Mouse (Mus musculus) MEL (cell line): Measurements from ENCODE around the gene Tceal7. TPM values are rescaled to one million over a fixed set of nuclear protein-coding genes. Genes with fewer than 3 reads are reported as not detected.

Experiments used
- DNase-seq: peaks from one replicate; pipeline ENCODE4 v3.0.0; 2011; ENCODE audit warnings: low read depth, low spot score
- H3K27ac ChIP-seq: 2 replicates; pipeline ENCODE4 v1.5.1; 2012; ENCODE audit warnings: low read depth, mild to moderate bottlenecking, control low read depth, low read length, moderate library complexity; ENCODE audit not compliant: control insufficient read depth
- H3K27me3 ChIP-seq, 2 experiments: fragments of 150-350 bp in 1 of 2; sonication (generic) in 1 of 2; 2 replicates each; pipeline ENCODE4 v1.6.1; 2012; ENCODE audit warnings: low read length in 2 of 2, mild to moderate bottlenecking in 2 of 2, improper control_type of control experiment in 1 of 2, moderate library complexity in 1 of 2; ENCODE audit not compliant: insufficient read depth in 2 of 2, control insufficient read depth in 1 of 2
- H3K36me3 ChIP-seq, 2 experiments: 2 replicates each; pipeline ENCODE4 v1.6.1; 2012 to 2014; ENCODE audit warnings: low read length in 2 of 2, improper control_type of control experiment in 1 of 2, inconsistent platforms in 1 of 2, mild to moderate bottlenecking in 1 of 2; ENCODE audit not compliant: insufficient read depth in 2 of 2, control insufficient read depth in 1 of 2
- H3K4me1 ChIP-seq, 2 experiments: fragments of 150-350 bp in 1 of 2; sonication (generic) in 1 of 2; 2 replicates each; pipeline ENCODE4 v1.6.1; 2012; ENCODE audit warnings: low read length in 2 of 2, improper control_type of control experiment in 1 of 2, mild to moderate bottlenecking in 1 of 2; ENCODE audit not compliant: insufficient read depth in 2 of 2, control insufficient read depth in 1 of 2
- H3K4me3 ChIP-seq, 2 experiments: fragments of 150-350 bp in 1 of 2; sonication (generic) in 1 of 2; 2 replicates each; pipeline ENCODE4 v1.5.1; 2012; ENCODE audit warnings: low read depth in 2 of 2, low read length in 2 of 2, mild to moderate bottlenecking in 2 of 2, moderate library complexity in 2 of 2, control low read depth in 1 of 2, improper control_type of control experiment in 1 of 2; ENCODE audit not compliant: control insufficient read depth in 1 of 2, insufficient read depth in 1 of 2
- H3K79me2 ChIP-seq: 2 replicates; pipeline ENCODE4 v1.6.1; 2012; ENCODE audit warnings: mild to moderate bottlenecking, low read length, moderate library complexity; ENCODE audit not compliant: control insufficient read depth, poor library complexity, insufficient read depth
- H3K9ac ChIP-seq: 2 replicates; pipeline ENCODE4 v1.6.1; 2012; ENCODE audit warnings: low read depth, mild to moderate bottlenecking, control low read depth, low read length, moderate library complexity; ENCODE audit not compliant: control insufficient read depth, poor library complexity, severe bottlenecking
- H3K9me3 ChIP-seq: fragments of 150-350 bp; sonication (generic); replicated peaks from 2 replicates; pipeline ENCODE4 v1.6.1; 2012; ENCODE audit warnings: mild to moderate bottlenecking, low read length, improper control_type of control experiment, moderate library complexity; ENCODE audit not compliant: insufficient read depth
- CHD2 ChIP-seq: IDR thresholded peaks from 2 replicates; pipeline ENCODE4 v1.6.1; 2011; ENCODE audit warnings: low read length, improper control_type of control experiment
- ELF1 ChIP-seq: IDR thresholded peaks from 2 replicates; pipeline ENCODE4 v1.6.1; 2014; ENCODE audit warnings: low read depth, mild to moderate bottlenecking, inconsistent platforms, low read length, improper control_type of control experiment, moderate library complexity
- EP300 ChIP-seq, 2 experiments: IDR thresholded peaks; 2 replicates each; pipeline ENCODE4 v1.6.1; 2011; ENCODE audit warnings: improper control_type of control experiment in 2 of 2, low read length in 2 of 2, low read depth in 1 of 2, mild to moderate bottlenecking in 1 of 2
- GATA1 ChIP-seq: IDR thresholded peaks from 2 replicates; pipeline ENCODE4 v1.6.1; 2011; ENCODE audit warnings: low read depth, low read length, improper control_type of control experiment
- HCFC1 ChIP-seq: IDR thresholded peaks from 2 replicates; pipeline ENCODE4 v1.6.1; 2012; ENCODE audit warnings: low read depth, mild to moderate bottlenecking, inconsistent platforms, low read length, improper control_type of control experiment, moderate library complexity
- MAFK ChIP-seq: IDR thresholded peaks from 2 replicates; pipeline ENCODE4 v1.6.1; 2011; ENCODE audit warnings: low read depth, mild to moderate bottlenecking, low read length, improper control_type of control experiment, borderline replicate concordance
- MXI1 ChIP-seq: IDR thresholded peaks from 2 replicates; pipeline ENCODE4 v1.6.1; 2011; ENCODE audit warnings: mild to moderate bottlenecking, low read depth, low read length, improper control_type of control experiment
- MYB ChIP-seq: IDR thresholded peaks from 2 replicates; pipeline ENCODE4 v1.6.1; 2011; ENCODE audit warnings: mild to moderate bottlenecking, low read depth, low read length, improper control_type of control experiment
- MYC ChIP-seq: IDR thresholded peaks from 2 replicates; pipeline ENCODE4 v1.6.1; 2011; ENCODE audit warnings: low read depth, mild to moderate bottlenecking, low read length, improper control_type of control experiment, moderate library complexity
- NRF1 ChIP-seq: IDR thresholded peaks from 2 replicates; pipeline ENCODE4 v1.6.1; 2014; ENCODE audit warnings: low read depth, mild to moderate bottlenecking, inconsistent platforms, low read length, improper control_type of control experiment, moderate library complexity; ENCODE audit not compliant: poor library complexity, insufficient read depth, severe bottlenecking
- POLR2AphosphoS2 ChIP-seq: IDR thresholded peaks from 2 replicates; pipeline ENCODE4 v1.6.1; 2011; ENCODE audit warnings: low read length, improper control_type of control experiment
- POLR2AphosphoS5 ChIP-seq: IDR thresholded peaks from 2 replicates; pipeline ENCODE4 v1.6.1; 2012; ENCODE audit warnings: low read depth, borderline replicate concordance, mild to moderate bottlenecking, inconsistent platforms, low read length, moderate library complexity, mixed read lengths
- RCOR1 ChIP-seq: IDR thresholded peaks from 2 replicates; pipeline ENCODE4 v1.6.1; 2012; ENCODE audit warnings: low read depth, mild to moderate bottlenecking, inconsistent platforms, low read length, improper control_type of control experiment
- SIN3A ChIP-seq: IDR thresholded peaks from 2 replicates; pipeline ENCODE4 v1.6.1; 2012; ENCODE audit warnings: low read length, improper control_type of control experiment, inconsistent platforms
- SMC3 ChIP-seq: IDR thresholded peaks from 2 replicates; pipeline ENCODE4 v1.6.1; 2011; ENCODE audit warnings: low read depth, low read length, improper control_type of control experiment
- TAL1 ChIP-seq: IDR thresholded peaks from 2 replicates; pipeline ENCODE4 v1.6.1; 2012; ENCODE audit warnings: mild to moderate bottlenecking, inconsistent platforms, low read length, moderate library complexity, mixed read lengths
- UBTF ChIP-seq: IDR thresholded peaks from 2 replicates; pipeline ENCODE4 v1.6.1; 2012; ENCODE audit warnings: low read depth, mild to moderate bottlenecking, inconsistent platforms, low read length, improper control_type of control experiment, moderate library complexity, borderline replicate concordance; ENCODE audit not compliant: insufficient read depth
- ZC3H11A ChIP-seq: IDR thresholded peaks from 2 replicates; pipeline ENCODE4 v1.6.1; 2012; ENCODE audit warnings: low read depth, mild to moderate bottlenecking, inconsistent platforms, low read length, improper control_type of control experiment
- polyA plus RNA-seq, 2 experiments: library from polyadenylated mRNA; stranded (reverse) in 1 of 2; unstranded in 1 of 2; fragments of >175 nt in 1 of 2; fragments of >200 nt in 1 of 2; gene quantifications; 2 replicates each; pipeline versions ENCODE4 v1.2.1 to v1.2.4; 2012; ENCODE audit warnings: low replicate concordance in 2 of 2, low read depth in 1 of 2; ENCODE audit not compliant: insufficient read length in 2 of 2, insufficient read depth in 1 of 2, missing spikeins in 1 of 2
- total RNA-seq: library from RNA; depleted of rRNA; stranded (reverse); fragments of 300-350 nt; gene quantifications from 2 replicates; pipeline ENCODE4 v1.2.3, GENCODE M21; 2012

Gene Tceal7
- total and polyA plus RNA-seq, 3 experiments = 1.0 TPM; not detected in 2

GRCm38 (mm10) chrX:136213396-136213795 lies 1.2 kb upstream of the Tceal7 start:
- no peak overlapping the region for H3K9ac ChIP-seq
- no peaks in the 10 kb centered on the region for H3K9me3 ChIP-seq
- no peak overlapping the region for H3K27ac ChIP-seq
- H3K27me3 ChIP-seq = peaks cover 0 to 7% of the 10 kb centered on the region in 2 experiments; a peak in 2 of 4 replicates
- H3K36me3 ChIP-seq = no peaks in the 10 kb centered on the region
- H3K4me3 ChIP-seq = no peak overlapping the region
- DNase-seq = no peak
- no peaks in the 10 kb centered on the region for H3K4me1 ChIP-seq
- H3K79me2 ChIP-seq = no peaks in the 10 kb centered on the region
- no peak for TF ChIP-seq POLR2AphosphoS5
- TF ChIP-seq, all 39 proteins: peak for 0

- no peaks in the 10 kb centered on the region for H3K79me2 ChIP-seq
Measured at GRCm38 (mm10) chrX:136216303-136216702, 1.7 kb downstream of the Tceal7 start.

GRCm38 (mm10) chrX:136223714-136224113 lies 9.1 kb downstream of the Tceal7 start:
- no peaks in the 10 kb centered on the region for H3K4me1 ChIP-seq
- TF ChIP-seq TAL1 (no peak), NRF1 (no peak), EP300 (IDR thresholded peaks at IDR 0.05; ENCODE audit: low read depth in 1 of 2, low read length in 2 of 2) (no peak)
- TF ChIP-seq, all 39 proteins: peak for 0
- no peak overlapping the region for H3K9ac ChIP-seq
- H3K27ac ChIP-seq = no peak overlapping the region
- H3K27me3 ChIP-seq = peaks cover 2 to 18% of the 10 kb centered on the region in 2 experiments
- no peaks in the 10 kb centered on the region for H3K79me2 ChIP-seq
- H3K4me3 ChIP-seq = no peak overlapping the region
- DNase-seq = no peak
- no peaks in the 10 kb centered on the region for H3K9me3 ChIP-seq
- H3K36me3 ChIP-seq = no peaks in the 10 kb centered on the region

More at GRCm38 (mm10) chrX:136216303-136216702, 1.7 kb downstream of the Tceal7 start:
- no peaks in the 10 kb centered on the region for H3K9me3 ChIP-seq
- H3K9ac ChIP-seq = no peak overlapping the region
- TF ChIP-seq POLR2AphosphoS5 (no peak), MAFK (no peak), NRF1 (no peak), RCOR1 (no peak), MYC (no peak), TAL1 (no peak), CHD2 (no peak), EP300 (IDR thresholded peaks at IDR 0.05; ENCODE audit: low read depth in 1 of 2, low read length in 2 of 2) (no peak), GATA1 (no peak), UBTF (no peak), MYB (no peak), HCFC1 (no peak), ZC3H11A (no peak), MXI1 (no peak), SIN3A (no peak), SMC3 (no peak), POLR2AphosphoS2 (no peak), ELF1 (no peak)
- no peak overlapping the region for H3K4me3 ChIP-seq
- H3K36me3 ChIP-seq = no peaks in the 10 kb centered on the region
- DNase-seq = no peak
- H3K27ac ChIP-seq = no peak overlapping the region
- H3K4me1 ChIP-seq = no peaks in the 10 kb centered on the region
- peaks cover 2 to 4% of the 10 kb centered on the region in 2 experiments; a peak in 3 of 4 replicates for H3K27me3 ChIP-seq
